Mouse (Mus musculus) forebrain, embryonic 11.5 days (tissue): ENCODE measurements around the gene Stx16. TPM values are rescaled to one million over a fixed set of nuclear protein-coding genes. Genes with fewer than 3 reads are reported as not detected.
A peak's percentile ranks its signal among the peaks of the same experiment; 100 is the strongest.

Experiments used
- ATAC-seq: fragments of 200-750 bp; cut with Nextera tagmentation; replicated peaks from 2 replicates; pipeline ENCODE4 v1.8.0; 2017; ENCODE audit warnings: moderate TSS enrichment; ENCODE audit not compliant: low FRiP score
- DNase-seq: peaks from one replicate; pipeline ENCODE4 v3.0.0-alpha.2; 2017; ENCODE audit warnings: low spot score
- H3K27ac ChIP-seq: fragments of 300-500 bp; sonication (generic); 2 replicates; pipeline ENCODE4 v1.5.1; 2014; ENCODE audit warnings: low read depth, low read length
- H3K27me3 ChIP-seq: fragments of 300-500 bp; sonication (generic); 2 replicates; pipeline ENCODE4 v1.6.1; 2014; ENCODE audit warnings: mild to moderate bottlenecking, low read length, mixed read lengths; ENCODE audit not compliant: control insufficient read depth, insufficient read depth
- H3K36me3 ChIP-seq: fragments of 300-500 bp; sonication (generic); 2 replicates; pipeline ENCODE4 v1.6.1; 2014; ENCODE audit warnings: mild to moderate bottlenecking, low read length, moderate library complexity, mixed read lengths; ENCODE audit not compliant: control insufficient read depth, insufficient read depth
- H3K4me1 ChIP-seq: fragments of 300-500 bp; sonication (generic); replicated peaks from 2 replicates; pipeline ENCODE4 v1.6.1; 2014; ENCODE audit warnings: low read length, mixed read lengths; ENCODE audit not compliant: control insufficient read depth, insufficient read depth
- H3K4me2 ChIP-seq: fragments of 300-500 bp; sonication (generic); 2 replicates; pipeline ENCODE4 v1.6.1; 2014; ENCODE audit warnings: low read depth, mild to moderate bottlenecking, low read length, moderate library complexity, mixed read lengths; ENCODE audit not compliant: severe bottlenecking
- H3K4me3 ChIP-seq: fragments of 300-500 bp; sonication (generic); 2 replicates; pipeline ENCODE4 v1.5.1; 2014; ENCODE audit warnings: low read depth, low read length
- H3K9ac ChIP-seq: fragments of 300-500 bp; sonication (generic); 2 replicates; pipeline ENCODE4 v1.6.1; 2014; ENCODE audit warnings: low read length
- H3K9me3 ChIP-seq: fragments of 300-500 bp; sonication (generic); 2 replicates; pipeline ENCODE4 v1.6.1; 2016; ENCODE audit warnings: low read length, mixed read lengths; ENCODE audit not compliant: control insufficient read depth
- WGBS: fragments of 180-500 bp; shearing (Covaris S2); extraction: QIAGEN DNeasy Blood & Tissue Kit; methylation state at CpG from one replicate; pipeline ENCODE4 v1.1.7; 2014; 5-methylcytosine and 5-hydroxymethylcytosine counted together
- polyA plus RNA-seq: library from polyadenylated mRNA; unstranded; fragments of >200 nt; fragmentation: Nextera tagmentation; extraction: Ambion mirVana; gene quantifications from 2 replicates; pipeline ENCODE4 v1.2.1, GENCODE M21; 2014

Gene Stx16
- polyA plus RNA-seq, 1 experiment from 2014 or later, result 10.7 TPM

- no peak overlapping the region for H3K4me3 ChIP-seq
- H3K36me3 ChIP-seq, result no peaks in the 10 kb centered on the region
- DNase-seq (no peak), ATAC-seq (no peak)
- no peak overlapping the region for H3K4me2 ChIP-seq
- WGBS, result 96% methylated on average over 12 of the region's 12 CpGs
- peaks cover 8% of the 10 kb centered on the region; the same call in 1 of the 2 replicates for H3K4me1 ChIP-seq
- no peaks in the 10 kb centered on the region for H3K27me3 ChIP-seq
- no peak overlapping the region for H3K9ac ChIP-seq
- no peaks in the 10 kb centered on the region for H3K9me3 ChIP-seq
- H3K27ac ChIP-seq, result no peak overlapping the region
Observed at GRCm38 (mm10) chr2:174114148-174114864, 38.2 kb downstream of the Stx16 start.

- DNase-seq (peak; percentile 40), ATAC-seq (no peak)
- Histone ChIP-seq H3K36me3 (no peaks in the 10 kb centered on the region), H3K4me3 (no peak overlapping the region), H3K4me1 (no peaks in the 10 kb centered on the region), H3K27ac (no peak overlapping the region), H3K4me2 (no peak overlapping the region), H3K27me3 (no peaks in the 10 kb centered on the region), H3K9me3 (no peaks in the 10 kb centered on the region), H3K9ac (no peak overlapping the region)
- 76% methylated on average over 16 of the region's 16 CpGs for WGBS
Observed at GRCm38 (mm10) chr2:174116929-174117328, 40.8 kb downstream of the Stx16 start.

GRCm38 (mm10) chr2:174118141-174118540 lies 42.0 kb downstream of the Stx16 start:
- DNase-seq (peak; percentile 47), ATAC-seq (no peak; the same call in 1 of the 2 replicates)
- Histone ChIP-seq H3K9me3 (no peaks in the 10 kb centered on the region), H3K9ac (no peak overlapping the region), H3K4me2 (no peak overlapping the region), H3K27me3 (no peaks in the 10 kb centered on the region), H3K27ac (no peak overlapping the region), H3K4me3 (no peak overlapping the region), H3K4me1 (no peaks in the 10 kb centered on the region), H3K36me3 (no peaks in the 10 kb centered on the region)
- 64% methylated on average over 11 of the region's 11 CpGs for WGBS

GRCm38 (mm10) chr2:174119259-174119658 lies 43.2 kb downstream of the Stx16 start:
- 88% methylated on average over 11 of the region's 11 CpGs for WGBS
- no peak overlapping the region for H3K9ac ChIP-seq
- H3K36me3 ChIP-seq, result no peaks in the 10 kb centered on the region; the same call in 1 of the 2 replicates
- H3K9me3 ChIP-seq, result no peaks in the 10 kb centered on the region
- H3K4me3 ChIP-seq, result no peak overlapping the region
- DNase-seq (no peak), ATAC-seq (no peak)
- no peak overlapping the region for H3K4me2 ChIP-seq
- H3K27me3 ChIP-seq, result no peaks in the 10 kb centered on the region
- H3K4me1 ChIP-seq, result no peaks in the 10 kb centered on the region
- no peak overlapping the region for H3K27ac ChIP-seq

GRCm38 (mm10) chr2:174120631-174121030 lies 44.5 kb downstream of the Stx16 start:
- DNase-seq, result no peak
- 93% methylated on average over 19 of the region's 19 CpGs for WGBS
- H3K9ac ChIP-seq, result no peak overlapping the region
- ATAC-seq, result no peak
- no peaks in the 10 kb centered on the region for H3K4me1 ChIP-seq
- H3K36me3 ChIP-seq, result no peaks in the 10 kb centered on the region; the same call in 1 of the 2 replicates
- no peak overlapping the region for H3K4me2 ChIP-seq
- no peaks in the 10 kb centered on the region; the same call in 1 of the 2 replicates for H3K9me3 ChIP-seq
- H3K27ac ChIP-seq, result no peak overlapping the region
- no peak overlapping the region for H3K4me3 ChIP-seq
- no peaks in the 10 kb centered on the region for H3K27me3 ChIP-seq

- no peaks in the 10 kb centered on the region for H3K27me3 ChIP-seq
- H3K27ac ChIP-seq, result no peak overlapping the region
- ATAC-seq (no peak), DNase-seq (no peak)
- no peak overlapping the region for H3K9ac ChIP-seq
- H3K4me1 ChIP-seq, result no peaks in the 10 kb centered on the region
- no peaks in the 10 kb centered on the region; the same call in 1 of the 2 replicates for H3K36me3 ChIP-seq
- no peak overlapping the region for H3K4me3 ChIP-seq
- no peak overlapping the region for H3K4me2 ChIP-seq
- WGBS, result 81% methylated on average over 12 of the region's 12 CpGs
- no peaks in the 10 kb centered on the region; the same call in 1 of the 2 replicates for H3K9me3 ChIP-seq
Observed at GRCm38 (mm10) chr2:174121411-174121947, 45.4 kb downstream of the Stx16 start.

- H3K9me3 ChIP-seq, result no peaks in the 10 kb centered on the region; the same call in 1 of the 2 replicates
- no peak for DNase-seq
- H3K27ac ChIP-seq, result no peak overlapping the region
- no peaks in the 10 kb centered on the region; the same call in 1 of the 2 replicates for H3K36me3 ChIP-seq
- 81% methylated on average over 2 of the region's 2 CpGs for WGBS
- H3K4me3 ChIP-seq, result no peak overlapping the region
- H3K27me3 ChIP-seq, result no peaks in the 10 kb centered on the region
- ATAC-seq, result no peak
- H3K4me1 ChIP-seq, result peaks cover 4% of the 10 kb centered on the region; the same call in 1 of the 2 replicates
- no peak overlapping the region for H3K4me2 ChIP-seq
- no peak overlapping the region for H3K9ac ChIP-seq
Observed at GRCm38 (mm10) chr2:174122331-174122730, 46.2 kb downstream of the Stx16 start.

- Histone ChIP-seq H3K4me2 (no peak overlapping the region), H3K9ac (no peak overlapping the region), H3K27me3 (no peaks in the 10 kb centered on the region), H3K4me1 (peaks cover 4% of the 10 kb centered on the region; the same call in 1 of the 2 replicates), H3K36me3 (no peaks in the 10 kb centered on the region; the same call in 1 of the 2 replicates), H3K9me3 (no peaks in the 10 kb centered on the region; the same call in 1 of the 2 replicates), H3K4me3 (no peak overlapping the region), H3K27ac (no peak overlapping the region)
- ATAC-seq, result no peak
- 64% methylated on average over 3 of the region's 3 CpGs for WGBS
- DNase-seq, result no peak
Observed at GRCm38 (mm10) chr2:174123731-174124130, 47.6 kb downstream of the Stx16 start.
